Mouse (Mus musculus): Measurements from ENCODE around the gene Gm21976. TPM values are rescaled to one million over a fixed set of nuclear protein-coding genes. Genes with fewer than 3 reads are reported as not detected.

Gene Gm21976
- total RNA-seq (2021), result not detected
- not detected in 2 replicates for polyA plus RNA-seq (2012; rRNA removed)
- long read RNA-seq, result 0 reads

- DNase-seq, result no peak
Observed at GRCm38 (mm10) chr13:98279686-98280085, at the start of gene Gm21976. TSS of gene Gm21976 (plus strand) at chr13:98279887.

- DNase-seq, result no peak
Observed at GRCm38 (mm10) chr13:98230511-98230910, 49.2 kb upstream of the Gm21976 start.

- no peak for DNase-seq
Observed at GRCm38 (mm10) chr13:98235451-98235850, 44.2 kb upstream of the Gm21976 start.

- peak; percentile 59 for DNase-seq
Observed at GRCm38 (mm10) chr13:98239978-98240641, 39.6 kb upstream of the Gm21976 start.

GRCm38 (mm10) chr13:98241531-98242282, 38.0 kb upstream of the Gm21976 start:
- peak; percentile 76 for DNase-seq

- DNase-seq, result peak; percentile 32
Observed at GRCm38 (mm10) chr13:98244571-98245350, 34.9 kb upstream of the Gm21976 start.

- DNase-seq, result no peak
Observed at GRCm38 (mm10) chr13:98245386-98245785, 34.3 kb upstream of the Gm21976 start.

- no peak for DNase-seq
Observed at GRCm38 (mm10) chr13:98249594-98249993, 30.1 kb upstream of the Gm21976 start.

GRCm38 (mm10) chr13:98254921-98255320, 24.8 kb upstream of the Gm21976 start:
- no peak for DNase-seq

- peak; percentile 98 for DNase-seq
Observed at GRCm38 (mm10) chr13:98262636-98263457, 16.8 kb upstream of the Gm21976 start, which contains the start of the genes Utp15 and Ankra2. TSS of gene Utp15 (minus strand) at chr13:98263041. TSS of gene Ankra2 (plus strand) at chr13:98263074.

GRCm38 (mm10) chr13:98263458-98263987, 16.2 kb upstream of the Gm21976 start:
- no peak for DNase-seq

- DNase-seq, result no peak
Observed at GRCm38 (mm10) chr13:98264111-98264510, 15.6 kb upstream of the Gm21976 start.

GRCm38 (mm10) chr13:98274023-98274422, 5.7 kb upstream of the Gm21976 start:
- no peak for DNase-seq

GRCm38 (mm10) chr13:98275646-98276045, 4.0 kb upstream of the Gm21976 start:
- DNase-seq, result peak; percentile 72

- DNase-seq, result no peak
Observed at GRCm38 (mm10) chr13:98276253-98276652, 3.4 kb upstream of the Gm21976 start.

- no peak for DNase-seq
Observed at GRCm38 (mm10) chr13:98277501-98277900, 2.2 kb upstream of the Gm21976 start.

- DNase-seq, result no peak
Observed at GRCm38 (mm10) chr13:98280990-98281650, 1.4 kb downstream of the Gm21976 start.

- DNase-seq, result no peak
Observed at GRCm38 (mm10) chr13:98290719-98291118, 11.0 kb downstream of the Gm21976 start.

GRCm38 (mm10) chr13:98291712-98292111, 12.0 kb downstream of the Gm21976 start:
- no peak for DNase-seq

- no peak for DNase-seq
Observed at GRCm38 (mm10) chr13:98296072-98296471, 16.4 kb downstream of the Gm21976 start.

Data from adrenal gland, adult 2 months (tissue).